Mouse (Mus musculus): ENCODE measurements around the gene Hic1. TPM values are rescaled to one million over a fixed set of nuclear protein-coding genes. Genes with fewer than 3 reads are reported as not detected.

The Hic1 gene
- total RNA-seq, 2 experiments from 2014 or later, result 2.8 to 3.6 TPM

Small RNA genes within 50 kb of the gene (microRNA-seq; reads per million reads assigned to microRNA genes)
- gene Mir132 (11,574 to 19,271 reads per million in 2 experiments), gene Mir212 (406 to 534 reads per million in 2 experiments)

Other genes with a start within 250 kb of the Hic1 start
- 10 to 100 TPM; 33.7 to 34.4 TPM for gene Smg6, start 243.7 kb downstream of the Hic1 start, total RNA-seq (2021)
- gene Srr, start 243.6 kb downstream of the Hic1 start, total RNA-seq (2021), result 10 to 100 TPM; 95.7 to 99.8 TPM
- 10 to 100 TPM; 18.0 to 19.9 TPM for gene Ovca2, start 9.3 kb upstream of the Hic1 start, total RNA-seq (2021)
- gene Dph1, start 21.7 kb upstream of the Hic1 start, total RNA-seq (2021), result 10 to 100 TPM; 33.4 to 33.9 TPM
- 100 to 1,000 TPM; 103 to 107 TPM for gene Rtn4rl1, start 24.3 kb upstream of the Hic1 start, total RNA-seq (2021)
- gene Rpa1, start 178.8 kb upstream of the Hic1 start, total RNA-seq (2021), result 10 to 100 TPM; 58.5 to 60.8 TPM
- 10 to 100 TPM; 12.8 to 14.4 TPM for gene Smyd4, start 178.9 kb upstream of the Hic1 start, total RNA-seq (2021)

All from layer of hippocampus, postnatal 36 days (tissue).